Mouse (Mus musculus) erythroid progenitor cell, adult 5-6 weeks (primary cell): ENCODE data around the gene Prss8. TPM values are rescaled to one million over a fixed set of nuclear protein-coding genes. Genes with fewer than 3 reads are reported as not detected.
"Not testable (repeated sequence)": the region's sequence is repeated elsewhere in the genome, so short reads cannot be mapped to it uniquely, and the experiment has no call there.

ENCODE experiments used
- ATAC-seq: replicated peaks from 2 replicates; pipeline ENCODE4 v1.8.0; 2016; ENCODE audit warnings: moderate number of reproducible peaks, mild to moderate bottlenecking, moderate TSS enrichment, inconsistent platforms; ENCODE audit not compliant: poor library complexity, low FRiP score, severe bottlenecking
- total RNA-seq, 2 experiments: library from RNA; stranded (forward) in 1 of 2; stranded (reverse) in 1 of 2; fragments of 150-400 nt in 1 of 2; fragments of 186-747, 209-891 nt in 1 of 2; gene quantifications; 2 replicates each; pipeline versions ENCODE4 v1.2.3 to v1.2.4; 2015 to 2017; ENCODE audit warnings: low replicate concordance in 2 of 2

Gene Prss8
- total RNA-seq (2015; ENCODE audit: low replicate concordance) (not detected in 2 replicates), total RNA-seq (2017; ENCODE audit: low replicate concordance) (not detected in 2 replicates)

GRCm38 (mm10) chr7:127929923-127930322 lies at the start of gene Prss8:
Gene Prss8 (minus strand): TSS chr7:127930104.
- ATAC-seq, result no peak

- ATAC-seq, result no peak
Measured at GRCm38 (mm10) chr7:127978856-127979255, 49.0 kb upstream of the Prss8 start.

GRCm38 (mm10) chr7:127974413-127974930 lies 44.6 kb upstream of the Prss8 start:
- no peak for ATAC-seq

- ATAC-seq, result peak; percentile 61
Measured at GRCm38 (mm10) chr7:127967922-127968828, 38.3 kb upstream of the Prss8 start.

- peak; percentile 89 for ATAC-seq
Measured at GRCm38 (mm10) chr7:127967004-127967921, 37.4 kb upstream of the Prss8 start, which contains the start of gene Fus. Gene Fus (plus strand): TSS chr7:127967457.

- ATAC-seq, result peak; percentile 18
Measured at GRCm38 (mm10) chr7:127966371-127966918, 36.5 kb upstream of the Prss8 start.

GRCm38 (mm10) chr7:127959364-127959763 lies 29.5 kb upstream of the Prss8 start:
- ATAC-seq, result no peak

- no peak for ATAC-seq
Measured at GRCm38 (mm10) chr7:127952864-127953581, 23.1 kb upstream of the Prss8 start.

- no peak for ATAC-seq
Measured at GRCm38 (mm10) chr7:127946470-127947023, 16.6 kb upstream of the Prss8 start, which contains the start of gene Prss36. Gene Prss36 (minus strand): TSS chr7:127946725.

GRCm38 (mm10) chr7:127944614-127945013 lies 14.7 kb upstream of the Prss8 start:
- ATAC-seq, result no peak

- ATAC-seq, result not testable (repeated sequence)
Measured at GRCm38 (mm10) chr7:127942097-127942496, 12.2 kb upstream of the Prss8 start.

- no peak for ATAC-seq
Measured at GRCm38 (mm10) chr7:127936216-127936884, 6.4 kb upstream of the Prss8 start.

GRCm38 (mm10) chr7:127935748-127936159 lies 5.8 kb upstream of the Prss8 start:
- ATAC-seq, result 0 out of 2 replicates have a peak, but pooled peaks have one; percentile 4

GRCm38 (mm10) chr7:127935028-127935722 lies 5.3 kb upstream of the Prss8 start:
- peak; percentile 98 for ATAC-seq

GRCm38 (mm10) chr7:127934075-127934474 lies 4.2 kb upstream of the Prss8 start:
- no peak for ATAC-seq

GRCm38 (mm10) chr7:127932273-127933031 lies 2.5 kb upstream of the Prss8 start:
- no peak for ATAC-seq
